Mouse (Mus musculus): Measurements from ENCODE around the gene Abhd17a.
"Not testable (repeated sequence)": the region's sequence is repeated elsewhere in the genome, so short reads cannot be mapped to it uniquely, and the experiment has no call there.

Gene Abhd17a

DNA sequence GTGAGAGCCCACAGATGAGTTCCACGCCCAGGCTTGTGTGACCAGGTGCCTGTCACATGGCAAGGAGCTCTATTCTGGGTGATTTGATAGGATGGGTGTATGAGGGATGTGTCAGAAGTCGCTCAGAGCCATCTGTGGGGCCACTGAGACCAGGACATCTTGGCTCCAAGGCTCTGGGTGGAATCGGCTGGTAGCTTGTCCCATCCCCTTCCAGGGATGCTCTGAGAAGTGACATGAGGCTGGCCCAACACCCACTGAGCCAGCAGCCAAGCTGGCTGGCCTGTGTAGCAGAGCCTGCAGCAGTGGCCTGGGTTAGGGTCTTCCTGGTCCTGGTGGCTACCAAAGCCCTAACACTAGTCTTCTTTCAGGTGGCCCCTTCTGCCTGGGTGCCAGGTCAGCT lies 18.3 kb upstream of the Abhd17a start:
- DNase-seq (ENCODE audit: low read depth, low spot score), result no peak

DNA sequence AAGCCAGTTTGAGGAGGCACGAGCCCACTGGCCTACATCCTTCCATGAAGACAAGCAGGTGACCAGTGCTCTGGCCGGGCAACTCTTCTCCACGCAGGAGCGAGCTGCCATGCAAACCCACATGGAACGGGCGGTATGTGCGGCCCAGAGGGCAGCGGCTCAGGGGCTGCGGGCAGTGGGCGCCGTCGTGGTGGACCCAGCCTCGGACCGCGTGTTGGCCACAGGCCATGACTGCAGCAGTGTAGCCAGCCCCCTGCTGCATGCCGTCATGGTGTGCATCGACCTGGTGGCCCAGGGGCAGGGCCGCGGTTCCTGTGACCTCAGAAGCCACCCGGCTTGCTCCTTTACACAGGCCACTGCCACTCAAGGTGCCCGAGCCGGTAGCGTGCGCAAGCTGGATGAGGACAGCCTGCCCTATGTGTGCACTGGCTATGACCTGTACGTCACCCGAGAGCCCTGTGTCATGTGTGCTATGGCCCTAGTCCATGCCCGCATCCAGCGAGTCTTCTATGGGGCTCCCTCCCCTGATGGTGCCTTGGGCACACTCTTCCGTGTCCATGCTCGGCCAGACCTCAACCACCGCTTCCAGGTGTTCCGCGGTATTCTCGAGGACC lies 16.7 kb upstream of the Abhd17a start:
- no peak for DNase-seq (ENCODE audit: low read depth, low spot score)

DNA sequence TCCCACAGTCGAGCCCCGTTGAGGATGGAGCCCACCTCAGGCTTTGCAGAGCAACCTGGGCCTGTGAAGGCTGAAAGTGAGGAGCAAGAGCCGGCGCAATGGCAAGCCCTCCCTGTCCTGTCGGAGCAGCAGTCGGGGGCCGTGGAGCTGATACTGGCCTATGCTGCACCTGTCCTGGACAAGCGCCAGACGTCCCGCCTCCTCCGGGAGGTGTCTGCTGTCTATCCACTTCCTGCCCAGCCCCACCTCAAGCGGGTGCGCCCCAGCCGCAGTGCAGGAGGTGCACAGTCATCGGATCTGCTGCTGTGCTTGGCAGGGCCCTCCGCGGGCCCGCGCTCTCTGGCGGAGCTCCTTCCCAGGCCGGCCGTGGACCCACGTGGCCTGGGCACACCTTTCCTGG lies 16.2 kb upstream of the Abhd17a start:
- DNase-seq (ENCODE audit: low read depth, low spot score), result no peak

DNA sequence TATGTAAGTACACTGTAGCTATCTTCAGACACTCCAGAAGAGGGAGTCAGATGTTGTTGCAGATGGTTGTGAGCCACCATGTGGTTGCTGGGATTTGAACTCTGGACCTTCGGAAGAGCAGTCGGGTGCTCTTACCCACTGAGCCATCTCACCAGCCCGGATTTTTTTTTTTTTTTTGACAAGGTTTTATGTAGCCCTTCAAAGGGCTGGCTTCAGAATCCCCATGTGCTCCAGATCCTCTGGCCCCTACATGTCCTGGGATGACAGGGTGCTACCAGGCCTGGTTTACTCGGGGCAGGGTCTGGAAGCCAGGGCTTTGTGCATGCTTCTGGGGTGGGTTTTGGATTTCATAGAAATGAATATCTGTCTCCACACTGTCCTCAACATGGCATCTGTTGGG lies 15.6 kb upstream of the Abhd17a start, which contains the start of gene Gm49322:
Gene Gm49322 (plus strand): TSS at position 301 of the 400 bp plus-strand sequence.
- DNase-seq (ENCODE audit: low read depth, low spot score), result not testable (repeated sequence)

DNA sequence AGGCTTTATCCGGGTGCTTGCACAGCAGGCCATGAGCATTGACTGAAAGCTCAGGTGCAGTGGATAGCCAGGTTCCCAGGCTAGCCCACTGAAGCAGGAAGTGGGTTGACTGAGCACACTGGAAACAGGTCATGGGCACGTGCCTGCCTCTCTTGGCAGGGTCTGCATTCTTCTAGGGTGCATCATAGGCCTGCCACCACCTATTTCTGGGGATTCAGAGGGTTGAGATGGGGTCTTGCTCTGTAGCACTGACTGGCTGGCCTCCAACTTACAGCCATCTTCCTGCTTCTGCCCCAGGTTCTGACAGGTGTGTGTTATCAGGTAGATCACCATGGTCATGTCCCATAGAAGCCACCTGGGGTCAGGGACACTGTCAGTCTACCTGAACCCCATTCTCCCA lies 14.8 kb upstream of the Abhd17a start:
- DNase-seq (ENCODE audit: low read depth, low spot score), result no peak

DNA sequence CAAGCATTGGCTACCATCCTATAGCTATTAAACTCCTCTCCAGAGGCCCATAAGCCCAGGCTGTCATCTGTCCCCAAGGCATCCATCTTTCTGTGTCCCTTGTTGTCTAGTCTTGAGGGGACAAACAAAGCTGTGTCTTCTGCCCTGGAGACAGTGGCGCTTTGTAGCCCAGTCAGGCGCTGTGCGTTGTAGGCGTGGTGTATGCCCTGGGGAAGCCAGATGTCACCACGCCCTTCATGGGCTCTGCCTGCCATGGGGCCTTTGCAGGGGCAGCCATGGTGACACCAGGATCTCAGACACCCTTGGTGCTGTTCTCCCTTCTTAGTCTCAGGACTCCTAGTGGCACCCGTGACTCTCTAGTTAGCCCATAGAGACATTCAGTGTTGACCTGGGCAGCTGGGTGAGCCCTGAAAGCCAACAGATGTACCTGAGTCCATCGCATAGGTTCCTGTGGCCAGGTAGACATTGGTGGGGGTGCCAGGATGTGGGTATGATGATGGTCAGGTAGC lies 13.9 kb upstream of the Abhd17a start:
- no peak for DNase-seq (ENCODE audit: low read depth, low spot score)

DNA sequence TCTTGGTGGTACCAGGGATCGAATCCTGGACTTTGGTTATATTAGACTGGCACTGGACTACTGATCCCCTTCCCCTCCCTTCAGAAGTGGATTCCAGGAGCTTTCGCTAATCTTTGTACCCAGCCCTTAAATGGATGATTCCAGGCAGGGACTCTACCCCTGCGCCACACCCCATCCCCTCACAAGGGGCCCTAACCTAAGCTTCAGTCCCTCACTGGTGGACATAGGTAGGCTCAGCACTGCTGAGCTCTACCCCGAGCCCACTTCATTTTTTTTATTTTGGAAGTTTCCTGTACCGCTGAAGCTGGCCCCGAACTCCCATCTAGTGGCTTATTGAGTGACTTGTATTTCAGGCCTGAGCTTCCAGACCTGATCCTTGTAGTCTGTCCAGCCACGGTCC lies 13.2 kb upstream of the Abhd17a start:
- no peak for DNase-seq (ENCODE audit: low read depth, low spot score)

DNA sequence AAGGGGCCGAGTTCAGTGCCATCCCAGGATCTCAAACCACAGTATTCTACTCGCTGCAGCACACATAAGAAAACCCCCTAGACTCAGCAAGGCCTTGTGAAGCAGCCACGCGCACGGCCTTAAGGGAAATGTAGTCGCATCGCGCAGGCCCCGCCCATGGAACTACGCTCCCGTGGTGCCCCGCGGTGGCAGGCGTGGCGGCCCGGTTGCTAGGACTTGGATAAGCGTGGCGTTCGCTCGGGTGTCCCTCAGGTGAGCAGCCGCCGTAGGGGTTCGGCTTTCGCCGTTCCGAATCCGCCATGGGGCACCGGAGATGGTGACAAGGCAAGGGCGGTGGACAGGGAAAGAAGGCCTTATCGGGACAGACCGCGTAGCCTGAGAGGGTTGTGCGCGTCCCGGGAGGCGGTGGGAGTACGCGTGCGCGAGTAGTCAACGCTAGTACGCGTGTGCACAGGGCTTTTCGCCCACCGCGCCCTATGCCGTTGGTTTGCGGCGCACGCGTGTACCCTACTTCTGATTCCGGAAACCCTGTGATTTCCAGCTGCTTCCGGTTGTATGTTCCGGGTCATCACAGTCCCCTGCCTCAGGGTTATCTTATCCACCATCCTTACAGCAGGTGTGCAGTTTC lies 12.7 kb upstream of the Abhd17a start, which contains the start of the genes Scamp4 and Adat3:
Gene Scamp4 (plus strand): TSS at position 175 of the 628 bp plus-strand sequence.
Gene Adat3 (plus strand): TSS at position 183 of the 628 bp plus-strand sequence.
- peak; percentile 93 for DNase-seq (ENCODE audit: low read depth, low spot score)

DNA sequence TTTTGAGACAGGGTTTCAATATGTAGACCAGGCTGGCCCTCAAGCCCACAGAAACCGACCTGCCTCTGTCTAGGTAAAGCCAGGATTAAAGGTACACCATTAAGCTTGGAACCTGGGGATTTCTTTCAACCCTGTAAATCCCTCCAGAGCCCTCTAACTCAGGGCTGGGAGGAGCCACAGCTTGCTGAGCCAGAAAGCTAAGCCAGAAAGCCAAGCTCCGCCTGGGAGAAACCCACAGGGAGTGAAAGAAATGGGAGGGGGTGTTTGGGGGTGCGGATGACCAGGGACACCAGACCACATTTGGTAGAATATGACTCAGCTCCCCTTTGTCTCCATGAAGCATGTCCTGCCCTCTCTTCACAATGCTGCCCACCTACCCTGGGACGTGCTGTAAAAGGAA lies 6.2 kb upstream of the Abhd17a start:
- DNase-seq (ENCODE audit: low read depth, low spot score), result no peak

DNA sequence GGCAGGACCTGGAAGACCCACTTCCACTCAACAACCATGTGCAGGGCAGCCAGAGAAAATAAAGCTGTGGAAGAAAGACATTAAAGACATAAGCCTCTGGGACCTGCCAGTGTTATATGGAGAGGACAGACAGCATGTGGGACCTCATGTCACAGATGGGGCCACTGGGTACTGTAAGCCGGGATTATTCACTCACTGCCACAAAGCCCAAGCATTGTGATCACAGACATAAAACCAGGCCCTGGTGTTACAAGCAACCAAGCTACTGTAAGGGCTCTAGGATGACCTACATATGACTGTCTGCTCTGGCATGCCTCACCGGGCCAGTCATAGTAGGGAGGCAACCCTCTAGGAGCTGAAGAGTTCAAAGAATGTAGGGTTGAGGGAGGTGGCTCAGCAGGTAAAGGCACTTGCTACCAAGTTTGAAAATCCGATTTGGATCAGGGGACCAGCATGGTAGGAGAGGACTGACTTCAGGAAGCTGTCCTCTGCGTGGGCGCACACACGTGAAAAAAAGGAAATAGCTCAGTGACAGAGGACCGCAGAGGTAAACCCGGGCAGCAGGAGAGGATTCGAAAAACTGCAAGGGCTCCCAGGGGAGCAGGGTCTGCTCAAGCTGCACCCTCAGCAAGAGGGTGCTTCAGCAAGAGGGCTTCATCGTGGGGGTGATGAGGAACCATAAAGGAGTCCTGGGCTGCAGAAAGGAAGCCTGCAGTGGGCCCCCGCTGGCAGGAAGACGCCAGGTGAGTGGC lies 838 bp downstream of the Abhd17a start:
- no peak for DNase-seq (ENCODE audit: low read depth, low spot score)

DNA sequence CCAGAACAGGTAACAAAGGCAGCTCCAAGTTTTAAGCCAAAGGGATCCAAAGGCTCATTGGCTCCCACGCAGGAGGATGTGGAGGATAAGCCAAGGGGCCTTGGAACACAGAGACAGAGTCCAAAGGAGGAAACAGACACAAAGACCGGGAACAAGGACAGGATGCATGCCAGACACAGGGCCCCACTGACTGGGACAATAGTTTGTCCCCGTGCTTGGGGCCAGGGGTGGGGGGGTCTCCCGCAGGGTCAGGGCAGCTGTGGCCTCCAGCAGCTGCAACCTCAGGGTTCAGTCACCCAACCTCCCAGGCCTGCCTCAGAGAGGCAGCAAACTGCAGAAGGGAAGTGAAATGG lies 2.9 kb downstream of the Abhd17a start:
- peak; percentile 35 for DNase-seq (ENCODE audit: low read depth, low spot score)

DNA sequence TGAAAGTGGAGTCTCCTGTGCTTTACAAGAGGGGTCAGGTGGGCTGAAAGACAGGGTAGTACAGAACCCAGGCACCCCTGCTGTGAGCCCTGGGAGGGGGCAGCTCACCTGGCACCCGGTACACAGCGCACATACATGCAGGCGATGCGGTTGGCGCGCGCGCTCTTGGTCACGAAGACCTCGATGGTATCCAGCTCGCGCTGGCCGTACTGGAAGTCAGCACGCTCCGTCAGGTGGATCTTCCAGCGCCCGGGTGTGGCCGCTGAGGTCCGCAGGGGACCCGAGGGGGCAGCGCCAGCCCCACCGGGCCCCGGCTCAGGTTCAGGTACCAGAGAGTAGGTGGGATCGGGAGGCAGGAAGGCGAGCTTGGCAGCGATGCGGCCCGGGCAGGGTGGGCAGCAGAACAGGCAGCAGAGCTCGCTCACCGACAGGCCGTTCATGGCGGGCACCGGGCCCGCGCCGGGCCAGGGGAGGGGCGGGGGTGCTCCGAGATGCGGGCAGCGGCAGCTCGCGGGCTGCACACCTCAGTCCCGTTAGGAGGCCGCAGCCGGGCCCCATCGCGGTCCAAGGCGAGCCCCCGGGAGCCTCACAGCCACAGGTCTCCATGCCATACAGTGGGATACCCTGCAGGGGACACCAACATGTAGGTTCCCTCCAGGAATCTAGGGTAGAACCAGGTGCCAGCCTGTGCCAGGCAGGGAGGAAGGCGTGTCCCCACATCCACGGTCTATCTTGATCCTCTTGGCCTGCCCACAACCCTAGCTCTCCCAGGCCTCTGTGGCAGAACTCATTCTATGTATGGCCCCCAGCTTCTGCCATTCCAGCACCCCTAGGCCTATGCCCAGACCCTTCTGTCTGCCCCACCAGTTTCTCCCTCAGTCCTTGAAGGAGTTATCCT lies 3.5 kb downstream of the Abhd17a start:
- no peak for DNase-seq (ENCODE audit: low read depth, low spot score)

DNA sequence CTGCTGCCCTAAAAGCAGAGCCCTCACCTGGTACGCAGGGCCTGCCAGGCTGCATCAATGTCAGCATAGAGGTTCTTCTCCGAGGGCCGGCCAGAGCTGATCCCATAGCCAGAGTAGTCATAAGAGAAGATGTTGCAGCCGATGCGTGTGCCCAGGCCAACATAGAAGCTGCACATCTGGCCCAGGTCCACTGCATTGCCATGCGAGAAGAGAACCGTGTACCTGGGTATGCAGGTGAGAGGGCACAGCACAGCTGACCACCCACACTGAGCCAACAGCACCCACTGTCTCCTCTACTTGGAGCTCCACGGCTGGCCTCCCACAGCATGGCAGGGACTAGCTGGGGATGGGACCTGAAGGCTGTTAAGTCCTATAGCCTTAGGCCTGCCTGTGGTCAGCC lies 4.6 kb downstream of the Abhd17a start:
- no peak for DNase-seq (ENCODE audit: low read depth, low spot score)

DNA sequence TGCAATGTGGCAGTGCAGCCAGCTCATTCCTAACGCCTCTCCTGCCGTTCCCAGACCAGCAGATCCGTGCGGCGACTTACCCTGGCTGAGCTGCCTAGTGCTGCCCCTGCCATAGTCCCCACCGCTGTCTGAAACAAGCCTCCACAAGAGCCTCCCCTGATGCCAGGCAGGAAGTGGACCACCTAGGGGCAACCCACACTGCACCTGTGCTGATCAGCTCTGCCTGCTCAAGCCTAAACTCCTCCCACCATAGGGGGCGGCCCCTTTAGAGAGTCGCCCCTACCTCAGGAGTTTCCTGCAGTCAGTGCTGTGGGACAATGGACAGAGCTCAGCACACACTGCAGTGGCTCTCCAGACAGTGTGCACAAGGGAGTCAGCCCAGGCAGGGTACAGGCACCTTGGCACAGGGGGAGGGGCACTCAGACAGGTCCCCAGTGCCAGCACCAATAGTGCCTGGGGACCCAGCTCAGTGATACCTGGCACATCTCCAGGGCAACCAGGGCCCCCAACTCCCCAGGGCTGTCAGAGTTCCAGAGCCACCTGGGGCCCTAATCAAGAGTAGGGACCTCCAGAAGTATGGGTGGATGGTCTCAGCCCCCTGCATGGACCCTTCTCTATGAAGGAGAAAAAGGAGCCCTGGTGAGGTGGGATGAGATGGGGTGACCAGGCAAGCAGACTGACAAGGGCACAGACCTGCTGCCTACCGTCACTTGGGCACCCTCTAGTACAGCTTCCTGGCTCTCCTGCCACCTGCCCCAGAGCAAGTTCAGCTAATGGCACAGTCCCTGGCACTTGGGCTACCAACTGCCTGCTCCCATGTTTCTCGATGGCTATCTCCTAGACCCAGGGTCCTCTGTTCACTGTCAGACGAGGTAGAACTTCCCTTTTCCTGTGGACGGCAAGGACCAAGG lies 5.2 kb downstream of the Abhd17a start:
- DNase-seq (ENCODE audit: low read depth, low spot score), result no peak

DNA sequence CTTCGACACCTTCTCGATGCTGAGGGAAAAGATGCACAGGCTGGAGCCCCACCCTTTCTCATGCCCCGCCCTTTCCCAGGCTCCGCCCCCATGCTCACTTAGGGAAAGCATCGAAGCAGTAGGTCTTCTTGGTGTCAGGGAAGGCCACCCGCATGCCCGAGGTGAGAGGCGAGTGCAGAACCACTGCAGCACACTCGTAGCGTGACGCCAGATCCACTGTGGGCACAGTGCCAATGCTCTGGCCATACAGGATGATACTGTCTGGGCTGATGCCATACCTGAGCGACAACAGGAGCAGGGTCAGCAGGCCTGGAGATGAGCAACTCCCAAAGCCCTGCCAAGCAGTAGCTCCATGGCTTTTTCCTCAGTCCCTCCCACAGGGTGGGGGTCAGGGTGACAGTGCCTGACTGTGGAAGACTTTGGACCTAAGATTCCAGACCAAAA lies 6.1 kb downstream of the Abhd17a start:
- DNase-seq (ENCODE audit: low read depth, low spot score), result no peak

DNA sequence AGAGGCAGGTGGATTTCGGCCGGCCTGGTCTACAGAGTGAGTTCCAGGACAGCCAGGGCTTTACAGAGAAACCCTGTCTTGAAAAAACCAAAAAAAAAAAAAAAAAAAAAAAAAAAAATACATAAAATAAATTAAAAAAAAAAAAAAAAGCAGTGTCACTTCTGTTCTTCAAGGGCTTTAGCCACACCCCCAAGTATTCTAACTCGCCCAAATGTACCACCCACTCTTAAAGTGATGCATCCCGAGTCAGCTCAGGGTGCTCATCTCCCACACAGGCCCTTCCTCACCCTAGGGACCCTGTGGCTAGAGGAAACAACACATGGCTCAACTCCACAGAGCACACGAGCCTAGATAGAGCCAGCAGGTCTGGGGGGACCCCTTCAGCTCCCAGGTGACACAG lies 7.1 kb downstream of the Abhd17a start:
- DNase-seq (ENCODE audit: low read depth, low spot score), result no peak

DNA sequence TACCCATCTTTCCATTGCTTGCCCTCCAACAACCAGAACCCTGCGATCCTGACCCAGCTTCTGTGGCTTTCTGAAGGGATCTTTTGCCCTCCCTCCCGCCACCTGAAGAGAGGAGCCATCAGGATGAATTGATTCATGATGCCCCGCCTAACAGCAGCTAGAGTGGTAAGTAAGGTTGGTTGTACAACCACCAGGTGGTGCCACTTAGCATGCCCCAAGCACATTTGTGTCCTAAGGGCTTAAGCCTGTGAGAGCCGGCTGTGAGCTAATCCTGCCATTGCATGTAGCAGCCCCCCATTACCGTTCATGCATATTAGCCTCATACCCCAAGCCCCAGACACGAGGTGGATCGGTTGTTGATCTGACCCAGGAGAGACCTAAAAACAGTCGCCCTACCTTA lies 11.2 kb downstream of the Abhd17a start:
- DNase-seq (ENCODE audit: low read depth, low spot score), result peak; percentile 72

DNA sequence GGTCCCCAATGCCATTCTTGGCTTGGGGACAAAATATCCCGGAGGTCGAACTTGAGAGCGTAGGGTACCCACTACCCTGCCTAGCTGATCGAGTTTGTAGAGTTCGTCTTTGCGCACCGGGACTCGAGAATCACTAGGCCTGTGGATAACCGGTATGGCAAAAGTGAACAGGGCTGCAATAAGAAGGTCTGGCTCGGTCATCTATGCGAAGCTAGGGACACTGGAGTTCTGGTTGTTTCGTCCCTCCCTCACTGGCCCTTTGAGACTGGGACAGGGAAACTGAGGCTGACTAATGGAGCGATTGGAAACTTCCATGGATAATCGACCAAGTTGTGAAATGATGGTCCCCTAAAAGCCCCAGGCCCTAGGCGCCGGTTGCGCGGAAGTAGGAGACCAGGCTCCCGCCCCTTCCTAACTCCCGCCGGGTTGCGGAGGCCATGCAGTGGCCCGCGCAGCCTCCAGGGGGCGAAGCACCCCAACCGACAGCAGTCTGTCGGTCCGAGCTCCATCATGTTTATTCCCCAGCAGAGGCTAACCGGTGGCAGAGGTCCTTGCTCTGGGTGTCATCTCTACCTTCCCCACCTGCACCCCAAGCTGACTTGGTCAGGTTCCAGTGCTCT lies 11.9 kb downstream of the Abhd17a start:
- peak; percentile 89 for DNase-seq (ENCODE audit: low read depth, low spot score)

DNA sequence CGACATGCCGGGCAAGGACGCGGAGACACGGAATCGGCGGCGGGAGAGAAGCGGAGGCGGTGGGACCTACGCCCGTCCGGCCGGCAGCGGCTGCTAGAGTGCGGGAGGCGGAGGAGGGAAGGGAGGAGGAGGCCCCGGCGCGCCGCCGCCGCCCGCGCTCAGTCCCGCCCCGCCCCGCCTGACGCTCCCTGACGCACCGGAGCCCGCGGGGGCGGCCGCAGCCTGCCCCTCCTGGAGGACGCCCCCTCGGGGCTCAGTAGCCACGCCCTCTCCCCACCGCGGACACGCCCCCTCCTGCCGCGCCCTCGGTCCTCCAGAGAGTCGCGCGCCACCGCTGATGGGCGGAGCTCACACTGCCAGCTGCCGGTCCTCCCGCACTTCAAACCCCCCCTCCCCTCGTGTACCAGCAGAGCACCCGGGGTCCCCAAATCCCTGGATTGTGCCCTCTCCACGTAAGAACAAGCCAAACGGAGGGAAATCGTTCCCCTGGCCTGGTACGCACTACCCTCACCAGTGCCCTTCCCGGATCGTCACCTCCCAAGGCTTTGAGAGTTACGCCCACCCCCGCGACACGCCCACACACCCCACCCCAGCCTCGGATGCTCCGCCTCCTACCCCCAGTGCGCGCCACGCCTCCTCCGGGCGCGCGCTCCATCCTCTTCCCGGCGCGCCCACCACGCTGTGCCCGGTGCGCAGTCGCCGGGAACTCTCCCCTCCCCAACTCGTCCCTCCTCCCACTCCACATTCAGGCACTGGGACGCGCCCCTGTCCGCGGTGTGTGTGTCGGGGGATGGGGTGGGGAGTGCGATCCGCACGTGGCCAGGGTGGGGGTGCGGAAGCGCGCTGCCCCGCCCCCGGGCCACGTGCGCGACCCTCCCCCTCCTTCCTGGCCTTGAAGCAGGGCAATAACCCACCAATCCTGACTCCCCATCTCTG lies 12.7 kb downstream of the Abhd17a start, which contains the start of gene Klf16:
Gene Klf16 (minus strand): TSS at position 127 of the 936 bp plus-strand sequence.
- DNase-seq (ENCODE audit: low read depth, low spot score), result peak; percentile 94

All from mesoderm, embryonic 11.5 days (tissue).